Mouse (Mus musculus) monocyte, adult 5-6 weeks (primary cell): Measurements from ENCODE around the gene Mamld1. TPM values are rescaled to one million over a fixed set of nuclear protein-coding genes. Genes with fewer than 3 reads are reported as not detected.

Source experiments
- ATAC-seq: fragments of 153-309, 156-312 bp; replicated peaks from 2 replicates; pipeline ENCODE4 v1.8.0; 2017; ENCODE audit warnings: mild to moderate bottlenecking; ENCODE audit not compliant: low TSS enrichment, insufficient number of reproducible peaks, severe bottlenecking, poor library complexity, low FRiP score
- total RNA-seq: library from RNA; stranded (forward); fragments of 200-1000, 200-491, 200-594 nt; gene quantifications from 3 replicates; pipeline ENCODE4 v1.2.3, GENCODE M21; 2017

Mamld1 gene
- total RNA-seq, 1 experiment from 2014 or later, result not detected

DNA sequence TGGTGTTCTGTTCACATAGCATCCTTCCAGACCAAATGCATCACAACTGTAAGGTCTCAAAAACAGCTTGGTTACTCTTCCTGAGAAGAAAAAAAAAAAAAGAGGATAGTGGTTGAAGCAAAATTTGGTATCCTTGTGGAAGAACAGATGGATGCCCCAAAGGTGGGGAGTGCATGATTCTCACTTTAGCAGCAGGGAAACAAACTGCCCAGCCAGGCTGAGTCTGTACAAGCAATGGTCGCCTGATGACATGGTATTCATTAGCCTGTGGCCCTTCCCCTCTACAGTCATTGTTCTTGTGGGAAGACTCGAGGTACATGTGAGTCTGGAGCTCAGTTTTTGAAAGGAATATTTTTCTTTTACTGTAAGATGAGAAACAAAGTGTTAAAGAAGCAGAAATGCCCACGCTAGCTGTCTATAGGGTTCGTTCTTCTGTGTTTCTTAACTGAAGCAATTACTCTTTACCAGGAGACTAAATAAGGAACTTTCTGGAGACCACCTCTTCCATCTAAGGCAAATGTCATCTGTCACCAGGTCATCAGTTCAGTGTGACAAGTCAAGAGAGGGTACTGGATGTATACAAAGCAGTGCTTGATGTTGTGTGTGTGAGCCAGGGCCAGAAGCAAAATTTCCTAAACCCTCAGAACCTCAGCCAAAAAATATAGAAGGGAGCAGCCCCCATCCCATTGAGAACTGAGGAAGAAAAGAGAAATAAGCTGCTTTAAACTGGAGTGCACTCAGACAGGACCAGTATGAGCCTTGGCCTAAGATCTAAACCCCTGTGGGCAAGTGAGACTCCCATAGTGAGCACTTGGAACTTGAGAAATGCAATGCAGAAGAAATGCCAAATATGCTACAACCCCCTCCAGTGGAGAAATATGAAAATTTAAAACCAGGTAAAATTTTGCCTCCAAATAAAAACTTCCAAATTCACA, 72.6 kb downstream of the Mamld1 start:
- ATAC-seq, result no peak

- no peak for ATAC-seq
These were observed 75.0 kb downstream of the Mamld1 start for GRCm38 (mm10) chrX:71125013-71125412.

GRCm38 (mm10) chrX:71131464-71131863, 81.4 kb downstream of the Mamld1 start:
- no peak for ATAC-seq

- ATAC-seq, result no peak
These were observed 91.3 kb downstream of the Mamld1 start for GRCm38 (mm10) chrX:71141390-71141789.

DNA sequence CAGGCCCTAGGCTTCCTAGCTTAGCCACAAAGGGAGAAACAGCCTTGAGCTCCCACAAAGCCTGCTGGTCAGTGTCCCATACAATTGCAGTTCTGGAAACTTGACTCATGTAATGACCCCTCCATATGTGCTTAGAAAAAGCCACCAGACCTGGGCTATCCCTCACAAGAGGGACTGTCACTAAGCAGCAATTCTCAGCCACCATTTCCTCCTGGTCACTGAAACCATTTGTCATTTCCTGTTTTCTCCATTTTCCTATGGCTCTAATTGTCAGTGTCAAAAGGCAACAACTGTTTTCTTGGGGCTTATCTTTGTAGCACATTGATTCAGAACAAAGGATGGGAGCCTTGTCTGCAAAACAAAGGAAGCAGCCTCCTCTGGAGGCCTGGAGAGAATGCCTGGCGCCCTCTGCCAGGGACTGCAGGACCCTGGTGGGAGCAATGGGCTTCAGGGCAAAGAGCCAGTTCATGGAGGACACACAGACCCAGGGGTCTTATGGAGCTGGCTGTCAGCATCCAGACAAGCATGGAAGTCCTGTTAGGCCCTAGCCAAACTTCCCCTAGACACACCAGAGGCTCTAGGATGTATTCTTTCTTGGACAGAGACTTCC, 99.5 kb downstream of the Mamld1 start:
- no peak for ATAC-seq

- no peak for ATAC-seq
These were observed 100.5 kb downstream of the Mamld1 start for GRCm38 (mm10) chrX:71150551-71151001.

GRCm38 (mm10) chrX:71181526-71181925, 131.5 kb downstream of the Mamld1 start:
- no peak for ATAC-seq

GRCm38 (mm10) chrX:71183671-71184070, 133.6 kb downstream of the Mamld1 start:
- no peak for ATAC-seq

DNA sequence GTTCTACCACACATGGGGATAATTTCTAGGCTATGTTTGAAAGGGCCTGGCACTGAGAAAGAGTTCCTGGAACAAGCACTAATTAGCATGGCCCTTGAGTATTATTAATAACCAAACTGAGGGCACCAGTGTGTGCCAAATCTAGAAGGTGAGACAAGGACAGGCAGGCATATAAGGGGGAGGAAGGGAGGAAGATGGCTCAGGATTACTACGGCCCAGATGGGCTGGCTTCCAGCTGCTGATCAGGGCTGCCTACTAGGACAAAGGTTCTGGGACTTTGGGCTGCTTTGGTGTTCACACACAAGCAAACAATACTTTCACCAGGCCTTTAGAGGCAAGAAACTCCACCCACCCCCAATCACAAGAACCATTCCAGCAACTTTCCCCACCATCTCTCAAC, 136.3 kb downstream of the Mamld1 start:
- no peak for ATAC-seq

DNA sequence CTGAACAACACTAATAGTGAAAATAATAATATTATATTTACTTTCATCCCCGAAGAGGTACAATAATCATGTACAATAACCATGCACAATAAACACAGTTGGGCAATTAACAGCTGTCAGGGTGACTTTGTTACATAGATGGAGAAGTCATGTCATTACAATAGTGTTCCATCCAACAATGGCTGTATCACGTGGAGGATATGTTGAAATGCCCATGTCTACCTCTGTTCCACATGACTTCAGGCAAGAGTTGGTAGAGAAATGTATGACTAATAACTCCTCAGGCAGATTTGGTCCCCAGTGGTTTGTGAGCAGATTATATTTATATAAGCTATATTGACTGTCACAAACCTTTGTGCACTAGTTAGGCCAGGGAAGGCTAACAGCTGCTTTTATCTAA, 154.7 kb downstream of the Mamld1 start:
- no peak for ATAC-seq

Other genes starting within 250 kb of the Mamld1 start
- 23.7 to 31.4 TPM (median 25.8 TPM) in 3 replicates for gene Mtm1, start 160.5 kb downstream of the Mamld1 start, total RNA-seq